Mouse (Mus musculus): ENCODE results near the gene Clec1b. TPM values are rescaled to one million over a fixed set of nuclear protein-coding genes. Genes with fewer than 3 reads are reported as not detected.

Clec1b gene
- polyA plus RNA-seq, 1 experiment = 0.16 TPM

GRCm38 (mm10) chr6:129414177-129414576 is 17.1 kb downstream of the Clec1b start:
- DNase-seq = no peak
- TF ChIP-seq POLR2A (IDR thresholded peaks at IDR 0.05; ENCODE audit: borderline replicate concordance, insufficient read depth, low read length) (no peak), CTCF (IDR thresholded peaks at IDR 0.05; ENCODE audit: borderline replicate concordance, insufficient read depth, low read depth, low read length) (no peak)

DNA sequence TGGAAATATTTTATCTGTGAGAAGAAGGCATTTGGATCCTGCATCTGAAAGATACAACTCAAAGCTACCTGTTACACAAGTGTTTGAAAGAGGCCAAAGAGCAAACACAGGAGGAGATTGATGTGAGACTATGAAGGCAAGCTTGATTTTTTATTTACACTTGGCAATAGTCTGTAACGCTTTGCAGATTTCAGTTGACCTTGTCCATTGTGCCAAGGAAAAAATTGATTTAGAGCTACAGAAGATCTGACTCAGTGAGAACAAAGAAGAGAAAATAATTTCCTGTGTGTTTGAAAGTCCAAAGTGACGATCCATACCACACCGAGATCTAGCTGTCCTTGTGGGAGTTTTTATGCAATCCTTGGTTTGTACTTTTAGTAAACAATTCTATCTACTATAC is 25.2 kb downstream of the Clec1b start:
- TF ChIP-seq CTCF (IDR thresholded peaks at IDR 0.05; ENCODE audit: borderline replicate concordance, insufficient read depth, low read depth, low read length) (no peak), POLR2A (IDR thresholded peaks at IDR 0.05; ENCODE audit: borderline replicate concordance, insufficient read depth, low read length) (no peak)
- H3K27ac ChIP-seq (ENCODE audit: insufficient read depth, low read length) = no peak overlapping the region
- 93% methylated on average over 3 of the region's 3 CpGs for WGBS
- DNase-seq = no peak
- H3K4me1 ChIP-seq (ENCODE audit: control insufficient read depth, insufficient read depth, low read length) = no peaks in the 10 kb centered on the region
- H3K4me3 ChIP-seq (replicated peaks; ENCODE audit: insufficient read depth, low read depth, low read length) = no peak overlapping the region
- no peaks in the 10 kb centered on the region for H3K27me3 ChIP-seq (ENCODE audit: control insufficient read depth, insufficient read depth, low read length)

More at GRCm38 (mm10) chr6:129414177-129414576, 17.1 kb downstream of the Clec1b start:
- H3K27me3 ChIP-seq (ENCODE audit: control insufficient read depth, insufficient read depth, low read length) = no peaks in the 10 kb centered on the region
- H3K4me3 ChIP-seq (replicated peaks; ENCODE audit: insufficient read depth, low read depth, low read length) = no peak overlapping the region
- no peak overlapping the region for H3K27ac ChIP-seq (ENCODE audit: insufficient read depth, low read length)
- no peaks in the 10 kb centered on the region for H3K4me1 ChIP-seq (ENCODE audit: control insufficient read depth, insufficient read depth, low read length)
- 88% methylated on average over 1 of the region's 1 CpGs for WGBS

DNA sequence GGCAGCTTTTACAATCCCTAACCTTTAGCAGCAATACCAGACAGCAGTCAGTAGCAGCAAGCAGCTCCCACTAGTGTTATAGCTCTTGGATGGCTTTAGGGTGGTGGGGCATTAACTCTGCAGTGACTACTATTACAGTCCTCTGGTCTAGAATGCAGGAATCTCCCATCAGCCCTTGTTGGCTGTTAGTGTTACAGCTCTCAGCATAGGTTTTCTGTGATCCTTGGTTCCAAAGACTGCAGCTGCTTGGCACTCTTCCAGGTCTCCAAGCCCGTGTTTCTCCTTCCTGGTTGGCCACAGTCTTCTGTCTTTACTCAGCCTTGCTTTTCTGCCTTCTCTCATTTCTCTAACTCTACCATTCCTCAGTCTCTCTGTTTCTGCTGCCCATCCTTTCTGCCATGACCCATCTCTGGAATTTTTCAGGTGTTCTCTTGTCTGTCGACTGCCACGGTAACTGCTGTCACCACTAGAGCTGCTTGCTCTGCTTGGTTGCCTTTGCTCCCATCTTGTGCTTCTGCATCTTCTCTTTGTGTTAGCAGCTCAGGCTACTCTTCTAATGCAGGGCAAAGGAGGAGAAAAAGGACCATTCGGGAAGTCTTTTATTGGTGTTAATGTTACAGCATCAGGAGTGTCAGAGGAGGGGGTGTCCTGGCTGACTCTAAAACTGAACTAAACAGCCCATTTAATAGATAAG is 26.1 kb downstream of the Clec1b start:
- WGBS = 62% methylated on average over 4 of the region's 4 CpGs
- no peak overlapping the region for H3K27ac ChIP-seq (ENCODE audit: insufficient read depth, low read length)
- H3K4me3 ChIP-seq (replicated peaks; ENCODE audit: insufficient read depth, low read depth, low read length) = no peak overlapping the region
- TF ChIP-seq POLR2A (IDR thresholded peaks at IDR 0.05; ENCODE audit: borderline replicate concordance, insufficient read depth, low read length) = no peak
- TF ChIP-seq CTCF (IDR thresholded peaks at IDR 0.05; ENCODE audit: borderline replicate concordance, insufficient read depth, low read depth, low read length) = no peak
- no peak for DNase-seq
- H3K4me1 ChIP-seq (ENCODE audit: control insufficient read depth, insufficient read depth, low read length) = no peaks in the 10 kb centered on the region
- no peaks in the 10 kb centered on the region for H3K27me3 ChIP-seq (ENCODE audit: control insufficient read depth, insufficient read depth, low read length)

DNA sequence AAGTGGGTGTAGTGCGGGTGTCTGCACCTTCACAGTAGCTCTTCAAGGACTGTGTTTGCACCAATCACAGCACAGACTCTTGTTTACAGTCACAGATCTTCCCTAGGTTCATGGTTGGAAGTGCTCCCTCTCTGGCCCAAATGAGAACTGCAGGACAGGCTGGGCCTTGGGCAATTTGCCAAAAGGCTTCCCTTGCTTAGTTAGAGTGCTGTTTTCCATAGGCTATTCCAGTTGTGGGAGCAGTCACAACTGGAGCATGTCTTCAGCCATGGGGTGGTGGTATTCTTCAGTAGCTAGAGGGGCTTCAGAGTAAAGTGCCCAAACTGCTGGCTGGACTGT is 26.6 kb downstream of the Clec1b start:
- H3K27ac ChIP-seq (ENCODE audit: insufficient read depth, low read length) = no peak overlapping the region
- DNase-seq = peak; percentile 45 to 61
- TF ChIP-seq POLR2A (IDR thresholded peaks at IDR 0.05; ENCODE audit: borderline replicate concordance, insufficient read depth, low read length) (no peak), CTCF (IDR thresholded peaks at IDR 0.05; ENCODE audit: borderline replicate concordance, insufficient read depth, low read depth, low read length) (peak; percentile 72)
- no peaks in the 10 kb centered on the region for H3K4me1 ChIP-seq (ENCODE audit: control insufficient read depth, insufficient read depth, low read length)
- no peak overlapping the region for H3K4me3 ChIP-seq (replicated peaks; ENCODE audit: insufficient read depth, low read depth, low read length)
- 26% methylated on average over 1 of the region's 1 CpGs for WGBS
- H3K27me3 ChIP-seq (ENCODE audit: control insufficient read depth, insufficient read depth, low read length) = no peaks in the 10 kb centered on the region

DNA sequence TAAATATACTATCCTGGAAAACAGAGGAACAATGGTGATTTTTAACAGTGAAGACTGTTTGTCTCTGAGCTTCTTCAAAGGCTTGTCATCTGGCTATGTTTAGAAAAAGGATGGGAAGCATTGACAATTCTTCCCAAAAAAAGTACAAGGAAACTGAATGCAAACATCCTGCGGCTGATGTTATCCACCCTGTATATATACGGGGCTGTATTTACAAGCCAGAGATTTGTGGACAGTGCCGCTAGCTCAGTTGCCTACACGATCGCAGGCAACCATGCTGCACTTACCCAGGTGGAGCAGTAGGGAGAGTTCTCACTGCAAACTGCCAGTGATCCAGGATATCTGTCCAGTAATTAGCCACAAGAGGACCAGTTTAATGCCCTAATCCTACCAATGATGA is 28.1 kb downstream of the Clec1b start:
- Histone ChIP-seq H3K4me1 (ENCODE audit: control insufficient read depth, insufficient read depth, low read length) (no peaks in the 10 kb centered on the region), H3K27ac (ENCODE audit: insufficient read depth, low read length) (no peak overlapping the region), H3K27me3 (ENCODE audit: control insufficient read depth, insufficient read depth, low read length) (no peaks in the 10 kb centered on the region), H3K4me3 (replicated peaks; ENCODE audit: insufficient read depth, low read depth, low read length) (no peak overlapping the region)
- DNase-seq = no peak
- 87% methylated on average over 5 of the region's 5 CpGs for WGBS
- TF ChIP-seq CTCF (IDR thresholded peaks at IDR 0.05; ENCODE audit: borderline replicate concordance, insufficient read depth, low read depth, low read length) (no peak), POLR2A (IDR thresholded peaks at IDR 0.05; ENCODE audit: borderline replicate concordance, insufficient read depth, low read length) (no peak)

GRCm38 (mm10) chr6:129425812-129426211 is 28.7 kb downstream of the Clec1b start:
- Histone ChIP-seq H3K4me3 (replicated peaks; ENCODE audit: insufficient read depth, low read depth, low read length) (no peak overlapping the region), H3K27me3 (ENCODE audit: control insufficient read depth, insufficient read depth, low read length) (no peaks in the 10 kb centered on the region), H3K4me1 (ENCODE audit: control insufficient read depth, insufficient read depth, low read length) (no peaks in the 10 kb centered on the region), H3K27ac (ENCODE audit: insufficient read depth, low read length) (no peak overlapping the region)
- WGBS = 47% methylated on average over 5 of the region's 5 CpGs
- TF ChIP-seq CTCF (IDR thresholded peaks at IDR 0.05; ENCODE audit: borderline replicate concordance, insufficient read depth, low read depth, low read length) = no peak
- TF ChIP-seq POLR2A (IDR thresholded peaks at IDR 0.05; ENCODE audit: borderline replicate concordance, insufficient read depth, low read length) = no peak
- no peak for DNase-seq

DNA sequence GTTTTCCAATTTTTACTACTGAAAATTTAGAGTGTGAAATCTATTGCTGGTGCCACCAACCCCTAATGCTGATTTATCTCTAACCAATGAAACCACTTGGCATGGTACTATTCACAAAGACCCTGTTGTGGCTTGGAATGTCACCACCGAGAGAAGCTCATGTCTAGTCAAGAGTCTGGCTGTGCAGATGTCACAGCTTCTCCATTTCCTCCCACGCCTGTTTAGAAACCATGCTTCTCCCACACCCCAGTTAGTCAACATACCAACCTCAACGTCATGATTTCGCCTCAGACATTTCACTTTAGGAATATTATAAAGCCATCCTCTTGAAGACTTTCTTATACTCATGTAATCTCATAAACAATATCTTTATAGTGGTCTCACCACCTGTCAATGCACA is 30.2 kb downstream of the Clec1b start:
- Histone ChIP-seq H3K27me3 (ENCODE audit: control insufficient read depth, insufficient read depth, low read length) (no peaks in the 10 kb centered on the region), H3K27ac (ENCODE audit: insufficient read depth, low read length) (no peak overlapping the region), H3K4me1 (ENCODE audit: control insufficient read depth, insufficient read depth, low read length) (no peaks in the 10 kb centered on the region), H3K4me3 (replicated peaks; ENCODE audit: insufficient read depth, low read depth, low read length) (no peak overlapping the region)
- no peak for DNase-seq
- 79% methylated on average over 4 of the region's 4 CpGs for WGBS
- TF ChIP-seq POLR2A (IDR thresholded peaks at IDR 0.05; ENCODE audit: borderline replicate concordance, insufficient read depth, low read length) (no peak), CTCF (IDR thresholded peaks at IDR 0.05; ENCODE audit: borderline replicate concordance, insufficient read depth, low read depth, low read length) (no peak)

- Histone ChIP-seq H3K27me3 (ENCODE audit: control insufficient read depth, insufficient read depth, low read length) (no peaks in the 10 kb centered on the region), H3K4me3 (replicated peaks; ENCODE audit: insufficient read depth, low read depth, low read length) (no peak overlapping the region), H3K4me1 (ENCODE audit: control insufficient read depth, insufficient read depth, low read length) (no peaks in the 10 kb centered on the region), H3K27ac (ENCODE audit: insufficient read depth, low read length) (no peak overlapping the region)
- TF ChIP-seq POLR2A (IDR thresholded peaks at IDR 0.05; ENCODE audit: borderline replicate concordance, insufficient read depth, low read length) = no peak
- no peak for TF ChIP-seq CTCF (IDR thresholded peaks at IDR 0.05; ENCODE audit: borderline replicate concordance, insufficient read depth, low read depth, low read length)
- WGBS = 72% methylated on average over 5 of the region's 5 CpGs
- DNase-seq = no peak
These were observed 37.1 kb downstream of the Clec1b start for GRCm38 (mm10) chr6:129434239-129434638.
